Mouse (Mus musculus): ENCODE data around the gene Gm45233. TPM values are rescaled to one million over a fixed set of nuclear protein-coding genes. Genes with fewer than 3 reads are reported as not detected.

Gm45233 gene
- total RNA-seq, 4 experiments from 2014 or later: 0.65 to 2.6 (median 1.7) TPM; not detected in 1

- no peak for DNase-seq (ENCODE audit: low spot score in 2 of 2)
Measured at GRCm38 (mm10) chr7:43448246-43448645, 4.3 kb downstream of the Gm45233 start.

GRCm38 (mm10) chr7:43449811-43450210, 5.9 kb downstream of the Gm45233 start:
- no peak for DNase-seq (ENCODE audit: low spot score in 2 of 2)

- no peak for DNase-seq (ENCODE audit: low spot score in 2 of 2)
Measured at GRCm38 (mm10) chr7:43451726-43452125, 7.8 kb downstream of the Gm45233 start.

- DNase-seq (ENCODE audit: low spot score in 2 of 2): no peak
Measured at GRCm38 (mm10) chr7:43452609-43453008, 8.7 kb downstream of the Gm45233 start.

- DNase-seq (ENCODE audit: low spot score in 2 of 2): no peak
Measured at GRCm38 (mm10) chr7:43453599-43454355, 9.8 kb downstream of the Gm45233 start.

GRCm38 (mm10) chr7:43454371-43454770, 10.4 kb downstream of the Gm45233 start:
- DNase-seq (ENCODE audit: low spot score in 2 of 2): no peak

- no peak for DNase-seq (ENCODE audit: low spot score in 2 of 2)
Measured at GRCm38 (mm10) chr7:43462851-43463250, 18.9 kb downstream of the Gm45233 start, which contains the start of gene Vsig10l. TSS of gene Vsig10l (plus strand) at chr7:43463151.

- DNase-seq (ENCODE audit: low spot score in 2 of 2): no peak
Measured at GRCm38 (mm10) chr7:43463976-43464375, 20.0 kb downstream of the Gm45233 start.

- no peak for DNase-seq (ENCODE audit: low spot score in 2 of 2)
Measured at GRCm38 (mm10) chr7:43464864-43465343, 21.0 kb downstream of the Gm45233 start.

- peak; percentile 71 to 73 for DNase-seq (ENCODE audit: low spot score in 2 of 2)
Measured at GRCm38 (mm10) chr7:43465344-43466098, 21.6 kb downstream of the Gm45233 start.

- DNase-seq (ENCODE audit: low spot score in 2 of 2): peak in 1 of 2 experiments; percentile 69
Measured at GRCm38 (mm10) chr7:43466099-43466694, 22.3 kb downstream of the Gm45233 start.

GRCm38 (mm10) chr7:43470373-43470772, 26.4 kb downstream of the Gm45233 start:
- peak in 1 of 2 experiments; percentile 28 for DNase-seq (ENCODE audit: low spot score in 2 of 2)

GRCm38 (mm10) chr7:43475706-43476105, 31.8 kb downstream of the Gm45233 start:
- DNase-seq (ENCODE audit: low spot score in 2 of 2): no peak

GRCm38 (mm10) chr7:43476376-43476775, 32.4 kb downstream of the Gm45233 start:
- no peak for DNase-seq (ENCODE audit: low spot score in 2 of 2)

GRCm38 (mm10) chr7:43481191-43481590, 37.3 kb downstream of the Gm45233 start:
- peak in 1 of 2 experiments; percentile 38 for DNase-seq (ENCODE audit: low spot score in 2 of 2)

- no peak for DNase-seq (ENCODE audit: low spot score in 2 of 2)
Measured at GRCm38 (mm10) chr7:43482090-43482716, 38.3 kb downstream of the Gm45233 start.

GRCm38 (mm10) chr7:43483236-43483635, 39.3 kb downstream of the Gm45233 start:
- DNase-seq (ENCODE audit: low spot score in 2 of 2): no peak

- no peak for DNase-seq (ENCODE audit: low spot score in 2 of 2)
Measured at GRCm38 (mm10) chr7:43488646-43489045, 44.7 kb downstream of the Gm45233 start.

GRCm38 (mm10) chr7:43489631-43490125, 45.8 kb downstream of the Gm45233 start, which contains the start of gene Iglon5:
TSS of gene Iglon5 (minus strand) at chr7:43490075.
- DNase-seq (ENCODE audit: low spot score in 2 of 2): no peak

- peak; percentile 64 to 73 for DNase-seq (ENCODE audit: low spot score in 2 of 2)
Measured at GRCm38 (mm10) chr7:43490182-43490584, 46.3 kb downstream of the Gm45233 start.

- DNase-seq (ENCODE audit: low spot score in 2 of 2): no peak
Measured at GRCm38 (mm10) chr7:43490861-43491260, 46.9 kb downstream of the Gm45233 start.

Measured in layer of hippocampus, adult 8-10 months (tissue).